Mouse (Mus musculus): ENCODE measurements around the gene Lhx6. TPM values are rescaled to one million over a fixed set of nuclear protein-coding genes. Genes with fewer than 3 reads are reported as not detected.
"Not testable (repeated sequence)": the region's sequence is repeated elsewhere in the genome, so short reads cannot be mapped to it uniquely, and the experiment has no call there.

Lhx6 gene
- 0.13 and 0.42 TPM in 2 replicates for total RNA-seq (2012; rRNA removed)
- 0.18 and 0.31 TPM in 2 replicates for total RNA-seq (2014; rRNA removed)
- 0.11 and 0.30 TPM in 2 replicates for polyA plus RNA-seq (2012; ENCODE audit: insufficient read length, low read depth)

DNA sequence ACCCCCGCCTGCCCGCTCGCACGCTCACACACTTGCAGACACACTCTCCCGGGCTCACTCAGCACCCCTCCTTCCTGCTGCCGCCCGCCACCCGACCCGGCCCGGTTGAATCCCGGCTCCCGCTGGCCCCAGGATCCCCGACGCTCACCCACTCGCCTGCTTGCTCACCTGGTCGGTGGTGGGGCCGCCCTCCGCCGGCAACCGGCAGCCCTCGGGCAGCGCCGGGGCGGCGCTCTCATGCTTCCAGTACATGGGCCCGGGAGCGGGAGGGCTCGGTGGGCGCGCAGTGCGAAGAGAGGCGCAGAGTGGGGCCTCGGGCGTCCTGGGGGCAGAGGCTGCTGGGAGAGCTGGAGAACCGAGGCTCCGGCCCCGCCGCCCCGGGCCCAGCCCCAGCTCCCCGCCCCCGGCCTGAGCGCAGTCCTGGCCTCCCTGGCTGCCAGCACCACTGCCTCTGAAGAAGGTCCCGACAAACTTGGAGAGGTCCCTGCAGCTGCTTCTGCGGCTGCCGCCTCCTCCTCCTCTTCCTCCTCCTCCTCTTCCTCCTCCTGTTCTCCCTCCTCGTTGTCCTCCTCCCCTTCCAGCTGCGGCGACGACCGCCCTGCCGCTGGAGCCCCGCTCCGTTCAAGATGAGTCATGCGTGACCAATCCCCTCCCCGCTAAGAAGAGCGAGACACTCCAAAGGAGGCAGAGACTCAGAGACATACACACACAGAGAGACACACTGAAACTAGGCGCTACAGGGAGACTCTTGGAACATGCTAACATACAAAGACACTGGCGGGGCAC lies at the start of gene Lhx6:
TSS of gene Lhx6 (minus strand) at position 453 of the 786 bp plus-strand sequence.
- Histone ChIP-seq H3K4me3 (replicated peaks in 1 of 3; ENCODE audit: low read depth in 2 of 3, low read length in 2 of 3, poor library complexity in 1 of 3) (no peak within 1 kb of the TSS), H3K27me3 (replicated peaks) (peaks cover 43% of the 10 kb centered on the region), H3K27ac (ENCODE audit: insufficient read depth, low read depth) (no peak within 1 kb of the TSS), H3K36me3 (replicated peaks in 1 of 2; ENCODE audit: control insufficient read depth in 1 of 2, insufficient read depth in 1 of 2, low read length in 1 of 2) (no peaks in the 10 kb centered on the region), H3K4me1 (ENCODE audit: control insufficient read depth in 1 of 2, insufficient read depth in 2 of 2) (no peaks in the 10 kb centered on the region; a peak in 1 of 4 replicates), H3K79me2 (replicated peaks; ENCODE audit: control insufficient read depth, extremely low read depth, insufficient read depth, poor library complexity, severe bottlenecking) (no peaks in the 10 kb centered on the region), H3K9ac (ENCODE audit: insufficient read depth, low read depth) (no peak within 1 kb of the TSS), H3K4me2 (ENCODE audit: insufficient read depth, low read depth, poor library complexity, severe bottlenecking) (no peak within 1 kb of the TSS), H3K9me3 (replicated peaks; ENCODE audit: low read length) (peaks cover 3% of the 10 kb centered on the region)
- no peak for TF ChIP-seq UBTF (IDR thresholded peaks at IDR 0.05; ENCODE audit: low read depth, low read length)
- TF ChIP-seq MEF2A (IDR thresholded peaks at IDR 0.05; ENCODE audit: borderline replicate concordance, low read depth, low read length) = no peak
- TF ChIP-seq KAT2A (IDR thresholded peaks at IDR 0.05; ENCODE audit: insufficient replicate concordance, low read length) = no peak
- TF ChIP-seq ZKSCAN1 (IDR thresholded peaks at IDR 0.05; ENCODE audit: borderline replicate concordance, low read depth, low read length) = no peak
- no peak for TF ChIP-seq CTCF (conservative IDR thresholded peaks at IDR 0.05 in 1 of 2, IDR thresholded peaks at IDR 0.05 in 1 of 2; ENCODE audit: low read depth in 2 of 2, low read length in 2 of 2)
- TF ChIP-seq TBP (conservative IDR thresholded peaks at IDR 0.05; ENCODE audit: low read depth, low read length) = no peak
- no peak for TF ChIP-seq BHLHE40 (IDR thresholded peaks at IDR 0.05; ENCODE audit: low read depth, low read length)
- TF ChIP-seq GABPA (IDR thresholded peaks at IDR 0.05; ENCODE audit: insufficient replicate concordance, low read depth, low read length) = no peak
- in situ Hi-C loops (cut with MboI; ENCODE audit: low pct_ligation_motif_present, low pct_unique_long_range_greater_than_20kb, low sequenced_read_pairs) = no loop called here
- no peak for DNase-seq (ENCODE audit: extremely low read depth)
- dilution Hi-C loops (cut with MboI; ENCODE audit: extremely low pct_ligation_motif_present, extremely low pct_unique_long_range_greater_than_20kb, low sequenced_read_pairs) = no loop called here

GRCm38 (mm10) chr2:36152401-36152800 lies 47.2 kb upstream of the Lhx6 start:
- H3K9ac ChIP-seq (ENCODE audit: insufficient read depth, low read depth); DNase-seq (ENCODE audit: extremely low read depth); in situ Hi-C loops (cut with MboI; ENCODE audit: low pct_ligation_motif_present, low pct_unique_long_range_greater_than_20kb, low sequenced_read_pairs); H3K79me2 ChIP-seq (replicated peaks; ENCODE audit: control insufficient read depth, extremely low read depth, insufficient read depth, poor library complexity, severe bottlenecking); H3K9me3 ChIP-seq (replicated peaks; ENCODE audit: low read length); H3K4me3 ChIP-seq (replicated peaks in 1 of 3; ENCODE audit: low read depth in 2 of 3, low read length in 2 of 3, poor library complexity in 1 of 3); dilution Hi-C loops (cut with MboI; ENCODE audit: extremely low pct_ligation_motif_present, extremely low pct_unique_long_range_greater_than_20kb, low sequenced_read_pairs); H3K4me2 ChIP-seq (ENCODE audit: insufficient read depth, low read depth, poor library complexity, severe bottlenecking); H3K27me3 ChIP-seq (replicated peaks); H3K27ac ChIP-seq (ENCODE audit: insufficient read depth, low read depth): not testable (repeated sequence)
- Histone ChIP-seq H3K4me1 (ENCODE audit: control insufficient read depth in 1 of 2, insufficient read depth in 2 of 2) (peaks cover 0 to 13% of the 10 kb centered on the region in 2 experiments; a peak in 1 of 4 replicates), H3K36me3 (replicated peaks in 1 of 2; ENCODE audit: control insufficient read depth in 1 of 2, insufficient read depth in 1 of 2, low read length in 1 of 2) (peaks cover 34 to 71% of the 10 kb centered on the region in 2 experiments)

- Histone ChIP-seq H3K9me3 (replicated peaks; ENCODE audit: low read length) (no peaks in the 10 kb centered on the region), H3K36me3 (replicated peaks in 1 of 2; ENCODE audit: control insufficient read depth in 1 of 2, insufficient read depth in 1 of 2, low read length in 1 of 2) (peaks cover 22 to 53% of the 10 kb centered on the region in 2 experiments), H3K4me3 (replicated peaks in 1 of 3; ENCODE audit: low read depth in 2 of 3, low read length in 2 of 3, poor library complexity in 1 of 3) (no peak overlapping the region), H3K4me1 (ENCODE audit: control insufficient read depth in 1 of 2, insufficient read depth in 2 of 2) (peaks cover 0 to 12% of the 10 kb centered on the region in 2 experiments; a peak in 1 of 4 replicates), H3K79me2 (replicated peaks; ENCODE audit: control insufficient read depth, extremely low read depth, insufficient read depth, poor library complexity, severe bottlenecking) (no peaks in the 10 kb centered on the region), H3K9ac (ENCODE audit: insufficient read depth, low read depth) (no peak overlapping the region), H3K27me3 (replicated peaks) (no peaks in the 10 kb centered on the region), H3K27ac (ENCODE audit: insufficient read depth, low read depth) (no peak overlapping the region), H3K4me2 (ENCODE audit: insufficient read depth, low read depth, poor library complexity, severe bottlenecking) (no peak overlapping the region)
- no peak for DNase-seq (ENCODE audit: extremely low read depth)
- dilution Hi-C loops (cut with MboI; ENCODE audit: extremely low pct_ligation_motif_present, extremely low pct_unique_long_range_greater_than_20kb, low sequenced_read_pairs) (no loop called here), in situ Hi-C loops (cut with MboI; ENCODE audit: low pct_ligation_motif_present, low pct_unique_long_range_greater_than_20kb, low sequenced_read_pairs) (no loop called here)
- TF ChIP-seq POLR2AphosphoS2 (IDR thresholded peaks at IDR 0.05; ENCODE audit: low read depth, low read length) (no peak), PAX5 (IDR thresholded peaks at IDR 0.05; ENCODE audit: low read length) (no peak), MAFK (IDR thresholded peaks at IDR 0.05; ENCODE audit: insufficient replicate concordance, low read length) (no peak), ZNF384 (IDR thresholded peaks at IDR 0.05; ENCODE audit: low read depth, low read length) (no peak), EP300 (IDR thresholded peaks at IDR 0.05; ENCODE audit: low read length) (no peak), POLR2A (IDR thresholded peaks at IDR 0.05; ENCODE audit: low read depth, low read length) (no peak), GABPA (IDR thresholded peaks at IDR 0.05; ENCODE audit: insufficient replicate concordance, low read depth, low read length) (no peak), JUN (IDR thresholded peaks at IDR 0.05; ENCODE audit: insufficient read depth, low read depth, low read length) (no peak), ZC3H11A (IDR thresholded peaks at IDR 0.05; ENCODE audit: low read depth, low read length) (no peak), ETS1 (conservative IDR thresholded peaks at IDR 0.05; ENCODE audit: low read depth, low read length) (no peak), MXI1 (IDR thresholded peaks at IDR 0.05; ENCODE audit: low read depth, low read length) (no peak), UBTF (IDR thresholded peaks at IDR 0.05; ENCODE audit: low read depth, low read length) (no peak), E2F4 (IDR thresholded peaks at IDR 0.05; ENCODE audit: insufficient replicate concordance, low read depth, low read length) (no peak)
These were observed 43.7 kb upstream of the Lhx6 start for GRCm38 (mm10) chr2:36148876-36149365.

Data from CH12.LX (cell line).